Mouse (Mus musculus): ENCODE results near the gene H2afx. TPM values are rescaled to one million over a fixed set of nuclear protein-coding genes. Genes with fewer than 3 reads are reported as not detected.
A peak's percentile ranks its signal among the peaks of the same experiment; 100 is the strongest.

H2afx gene
- polyA plus RNA-seq, 1 experiment, result 860 TPM

- no peak for TF ChIP-seq GATA1 (IDR thresholded peaks at IDR 0.05; ENCODE audit: low read length)
Observed at GRCm38 (mm10) chr9:44330736-44331135, 3.8 kb upstream of the H2afx start.

GRCm38 (mm10) chr9:44332918-44333638 is 1.4 kb upstream of the H2afx start:
- no peak for TF ChIP-seq GATA1 (IDR thresholded peaks at IDR 0.05; ENCODE audit: low read length)

GRCm38 (mm10) chr9:44335331-44336092 is 1.0 kb downstream of the H2afx start:
- no peak for TF ChIP-seq GATA1 (IDR thresholded peaks at IDR 0.05; ENCODE audit: low read length)

- TF ChIP-seq GATA1 (IDR thresholded peaks at IDR 0.05; ENCODE audit: low read length), result no peak
Observed at GRCm38 (mm10) chr9:44336093-44336406, 1.6 kb downstream of the H2afx start.

GRCm38 (mm10) chr9:44336964-44337363 is 2.5 kb downstream of the H2afx start:
- no peak for TF ChIP-seq GATA1 (IDR thresholded peaks at IDR 0.05; ENCODE audit: low read length)

- no peak for TF ChIP-seq GATA1 (IDR thresholded peaks at IDR 0.05; ENCODE audit: low read length)
Observed at GRCm38 (mm10) chr9:44337436-44338169, 3.1 kb downstream of the H2afx start.

- TF ChIP-seq GATA1 (IDR thresholded peaks at IDR 0.05; ENCODE audit: low read length), result no peak
Observed at GRCm38 (mm10) chr9:44338574-44338973, 4.1 kb downstream of the H2afx start.

GRCm38 (mm10) chr9:44341487-44341886 is 7.0 kb downstream of the H2afx start:
- no peak for TF ChIP-seq GATA1 (IDR thresholded peaks at IDR 0.05; ENCODE audit: low read length)

- TF ChIP-seq GATA1 (IDR thresholded peaks at IDR 0.05; ENCODE audit: low read length), result no peak
Observed at GRCm38 (mm10) chr9:44342173-44342572, 7.7 kb downstream of the H2afx start.

GRCm38 (mm10) chr9:44342605-44343004 is 8.1 kb downstream of the H2afx start:
- no peak for TF ChIP-seq GATA1 (IDR thresholded peaks at IDR 0.05; ENCODE audit: low read length)

GRCm38 (mm10) chr9:44343290-44343689 is 8.8 kb downstream of the H2afx start:
- TF ChIP-seq GATA1 (IDR thresholded peaks at IDR 0.05; ENCODE audit: low read length), result peak; percentile 90

GRCm38 (mm10) chr9:44343781-44344421 is 9.4 kb downstream of the H2afx start, which contains the start of gene Hmbs:
Hmbs (minus strand) TSS chr9:44344228.
- TF ChIP-seq GATA1 (IDR thresholded peaks at IDR 0.05; ENCODE audit: low read length), result no peak

- TF ChIP-seq GATA1 (IDR thresholded peaks at IDR 0.05; ENCODE audit: low read length), result no peak
Observed at GRCm38 (mm10) chr9:44345570-44346433, 11.3 kb downstream of the H2afx start.

- TF ChIP-seq GATA1 (IDR thresholded peaks at IDR 0.05; ENCODE audit: low read length), result no peak
Observed at GRCm38 (mm10) chr9:44347166-44347565, 12.7 kb downstream of the H2afx start.

GRCm38 (mm10) chr9:44347621-44348020 is 13.1 kb downstream of the H2afx start:
- TF ChIP-seq GATA1 (IDR thresholded peaks at IDR 0.05; ENCODE audit: low read length), result no peak

Data from G1E-ER4 (cell line).